Mouse (Mus musculus): ENCODE data around the gene Rpl32. TPM values are rescaled to one million over a fixed set of nuclear protein-coding genes. Genes with fewer than 3 reads are reported as not detected.

Gene Rpl32
- total and polyA plus RNA-seq, 3 experiments = 4,514 to 5,400 TPM; not detected in 1

DNA sequence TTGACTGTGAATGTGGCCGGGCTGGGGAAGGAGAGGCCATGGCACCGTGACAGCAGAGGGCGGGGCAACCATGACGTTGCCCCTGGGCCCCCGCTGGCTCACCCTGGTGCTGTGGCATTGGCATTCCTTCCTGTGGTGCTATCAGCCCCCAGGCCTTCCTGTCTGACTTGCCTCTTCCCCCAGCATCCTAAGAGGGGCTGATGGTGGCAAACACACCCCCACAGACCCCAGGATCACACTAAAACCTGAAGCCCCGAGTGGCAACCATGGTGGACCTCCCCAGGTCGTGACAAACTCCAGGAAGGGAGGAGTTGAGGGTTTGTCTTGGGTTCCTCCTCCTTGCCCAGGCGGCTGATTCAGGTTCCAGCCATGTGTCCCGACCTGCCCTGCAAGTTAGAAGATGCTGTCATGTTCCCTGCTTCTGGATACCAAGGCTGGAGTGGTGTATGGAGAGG is 49.5 kb downstream of the Rpl32 start (continued):
- TF ChIP-seq CTCF (IDR thresholded peaks at IDR 0.05 in 2 of 3, conservative IDR thresholded peaks at IDR 0.05 in 1 of 3; ENCODE audit: control insufficient read depth in 1 of 3, insufficient read depth in 1 of 3, low read depth in 2 of 3, low read length in 3 of 3, poor library complexity in 1 of 3, severe bottlenecking in 1 of 3) (no peak), POLR2A (IDR thresholded peaks at IDR 0.05; ENCODE audit: control insufficient read depth in 1 of 2, insufficient read depth in 1 of 2, low read depth in 1 of 2, low read length in 2 of 2, poor library complexity in 1 of 2) (peak in 1 of 2 experiments; percentile 38; a peak in 1 of 4 replicates)

DNA sequence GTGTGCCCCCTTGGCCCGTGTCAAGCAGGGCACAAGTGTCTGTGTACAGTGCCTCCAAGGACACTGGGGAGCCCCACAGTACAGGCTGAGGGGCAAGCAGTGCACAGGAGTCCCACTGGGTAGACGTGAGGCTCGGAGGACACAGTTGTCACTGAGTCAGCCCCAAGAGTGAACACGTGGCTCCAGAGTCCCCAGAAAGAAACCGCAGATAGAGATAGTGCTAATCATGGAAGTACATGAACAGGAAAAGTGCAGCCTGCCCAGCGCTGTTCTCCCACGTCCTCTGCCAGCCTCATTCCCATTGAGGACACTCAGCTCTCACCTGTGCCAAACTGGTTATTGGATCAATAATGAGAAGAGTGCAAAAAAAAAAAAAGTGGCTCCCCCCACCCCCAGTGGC is 53.0 kb downstream of the Rpl32 start:
- peak overlapping the region; percentile 11 to 32 for H3K4me3 ChIP-seq (ENCODE audit: control insufficient read depth in 1 of 2, insufficient read depth in 1 of 2, low read depth in 2 of 2, low read length in 2 of 2)
- H3K79me2 ChIP-seq (ENCODE audit: control insufficient read depth, insufficient read depth, low read length, poor library complexity) = no peaks in the 10 kb centered on the region
- H3K9ac ChIP-seq (ENCODE audit: control insufficient read depth, low read depth, low read length, poor library complexity, severe bottlenecking) = peak overlapping the region; percentile 48
- H3K36me3 ChIP-seq (ENCODE audit: control insufficient read depth in 1 of 2, insufficient read depth in 2 of 2, low read length in 2 of 2) = peaks cover 0 to 15% of the 10 kb centered on the region in 2 experiments; a peak in 2 of 4 replicates
- no peaks in the 10 kb centered on the region for H3K27me3 ChIP-seq (ENCODE audit: control insufficient read depth in 1 of 2, insufficient read depth in 2 of 2, low read length in 2 of 2)
- peaks cover 19 to 29% of the 10 kb centered on the region in 2 experiments for H3K4me1 ChIP-seq (ENCODE audit: control insufficient read depth in 1 of 2, insufficient read depth in 2 of 2, low read length in 2 of 2)
- peak overlapping the region; percentile 25 for H3K27ac ChIP-seq (ENCODE audit: control insufficient read depth, low read depth, low read length)
- DNase-seq (ENCODE audit: low read depth, low spot score) = peak; percentile 83
- H3K9me3 ChIP-seq (replicated peaks; ENCODE audit: insufficient read depth, low read length) = no peaks in the 10 kb centered on the region
- TF ChIP-seq MAX (IDR thresholded peaks at IDR 0.05; ENCODE audit: low read length) (peak; percentile 98), GABPA (IDR thresholded peaks at IDR 0.05; ENCODE audit: low read depth, low read length) (no peak), ETS1 (IDR thresholded peaks at IDR 0.05; ENCODE audit: low read depth, low read length) (peak; percentile 82), MAFK (IDR thresholded peaks at IDR 0.05; ENCODE audit: borderline replicate concordance, low read depth, low read length) (no peak), BHLHE40 (IDR thresholded peaks at IDR 0.05; ENCODE audit: borderline replicate concordance, low read depth, low read length) (peak; percentile 68), UBTF (IDR thresholded peaks at IDR 0.05; ENCODE audit: borderline replicate concordance, insufficient read depth, low read depth, low read length) (no peak), ZKSCAN1 (IDR thresholded peaks at IDR 0.05; ENCODE audit: low read depth, low read length) (no peak), TAL1 (IDR thresholded peaks at IDR 0.05; ENCODE audit: low read length) (peak; percentile 74), TBP (IDR thresholded peaks at IDR 0.05; ENCODE audit: low read depth, low read length) (no peak; the same call in 1 of the 2 replicates), GATA1 (IDR thresholded peaks at IDR 0.05; ENCODE audit: low read depth, low read length) (peak; percentile 94), CHD1 (IDR thresholded peaks at IDR 0.05; ENCODE audit: low read depth, low read length) (no peak), EP300 (IDR thresholded peaks at IDR 0.05; ENCODE audit: low read depth in 1 of 2, low read length in 2 of 2) (peak; percentile 90 to 93), JUND (IDR thresholded peaks at IDR 0.05; ENCODE audit: low read depth, low read length) (no peak), MYB (IDR thresholded peaks at IDR 0.05; ENCODE audit: low read depth, low read length) (no peak), MXI1 (IDR thresholded peaks at IDR 0.05; ENCODE audit: low read depth, low read length) (peak; percentile 96), CTCF (IDR thresholded peaks at IDR 0.05 in 2 of 3, conservative IDR thresholded peaks at IDR 0.05 in 1 of 3; ENCODE audit: control insufficient read depth in 1 of 3, insufficient read depth in 1 of 3, low read depth in 2 of 3, low read length in 3 of 3, poor library complexity in 1 of 3, severe bottlenecking in 1 of 3) (no peak), POLR2A (IDR thresholded peaks at IDR 0.05; ENCODE audit: control insufficient read depth in 1 of 2, insufficient read depth in 1 of 2, low read depth in 1 of 2, low read length in 2 of 2, poor library complexity in 1 of 2) (no peak), KAT2A (conservative IDR thresholded peaks at IDR 0.05; ENCODE audit: low read depth, low read length) (no peak), RCOR1 (IDR thresholded peaks at IDR 0.05; ENCODE audit: low read depth, low read length) (peak; percentile 81), MEF2A (IDR thresholded peaks at IDR 0.05; ENCODE audit: extremely low read depth, insufficient replicate concordance, low read depth, low read length, poor library complexity, severe bottlenecking) (no peak), ZNF384 (IDR thresholded peaks at IDR 0.05; ENCODE audit: low read depth, low read length) (no peak), NELFE (IDR thresholded peaks at IDR 0.05; ENCODE audit: low read depth, low read length) (no peak), NRF1 (IDR thresholded peaks at IDR 0.05; ENCODE audit: insufficient read depth, low read depth, low read length, poor library complexity, severe bottlenecking) (no peak), SIN3A (IDR thresholded peaks at IDR 0.05; ENCODE audit: low read length) (peak; percentile 91), ZMIZ1 (IDR thresholded peaks at IDR 0.05; ENCODE audit: low read depth, low read length) (no peak), MYC (IDR thresholded peaks at IDR 0.05; ENCODE audit: low read depth, low read length) (peak; percentile 98), SMC3 (IDR thresholded peaks at IDR 0.05; ENCODE audit: low read depth, low read length) (no peak), CHD2 (IDR thresholded peaks at IDR 0.05; ENCODE audit: low read length) (no peak), POLR2AphosphoS2 (IDR thresholded peaks at IDR 0.05; ENCODE audit: low read length) (no peak), HCFC1 (IDR thresholded peaks at IDR 0.05; ENCODE audit: low read depth, low read length) (no peak), USF2 (IDR thresholded peaks at IDR 0.05; ENCODE audit: borderline replicate concordance in 1 of 2, insufficient read depth in 1 of 2, low read depth in 1 of 2, low read length in 2 of 2) (peak in 1 of 2 experiments; percentile 61; a peak in 1 of 4 replicates), RAD21 (IDR thresholded peaks at IDR 0.05; ENCODE audit: low read depth, low read length) (no peak), ZC3H11A (IDR thresholded peaks at IDR 0.05; ENCODE audit: low read depth, low read length) (no peak), USF1 (IDR thresholded peaks at IDR 0.05; ENCODE audit: low read depth, low read length) (peak; percentile 92)

Data from MEL (cell line).